Mouse (Mus musculus) heart, embryonic 16.5 days (tissue): ENCODE measurements around the gene Kif6. TPM values are rescaled to one million over a fixed set of nuclear protein-coding genes. Genes with fewer than 3 reads are reported as not detected.

Experiments
- ATAC-seq: fragments of 200-750 bp; cut with Nextera tagmentation; replicated peaks from 2 replicates; pipeline ENCODE4 v1.8.0; 2017; ENCODE audit warnings: moderate number of reproducible peaks; ENCODE audit not compliant: insufficient read depth, low FRiP score; ENCODE audit errors: extremely low read depth
- H3K27ac ChIP-seq: fragments of 300-500 bp; sonication (generic); 2 replicates; pipeline ENCODE4 v1.5.1; 2014; ENCODE audit warnings: mild to moderate bottlenecking, low read length, control low read depth, moderate library complexity
- H3K27me3 ChIP-seq: fragments of 300-500 bp; sonication (generic); 2 replicates; pipeline ENCODE4 v1.6.1; 2014; ENCODE audit warnings: low read length, mixed read lengths; ENCODE audit not compliant: control insufficient read depth, insufficient read depth
- H3K36me3 ChIP-seq: fragments of 300-500 bp; sonication (generic); 2 replicates; pipeline ENCODE4 v1.6.1; 2014; ENCODE audit not compliant: control insufficient read depth, insufficient read depth
- H3K4me1 ChIP-seq: fragments of 300-500 bp; sonication (generic); 2 replicates; pipeline ENCODE4 v1.6.1; 2014; ENCODE audit warnings: low read length, mixed read lengths; ENCODE audit not compliant: control insufficient read depth, insufficient read depth
- H3K4me2 ChIP-seq: fragments of 300-500 bp; sonication (generic); 2 replicates; pipeline ENCODE4 v1.6.1; 2014; ENCODE audit warnings: low read depth, mild to moderate bottlenecking, control low read depth, low read length
- H3K4me3 ChIP-seq: fragments of 300-500 bp; sonication (generic); 2 replicates; pipeline ENCODE4 v1.5.1; 2014; ENCODE audit warnings: mild to moderate bottlenecking, control low read depth, low read length
- H3K9ac ChIP-seq: fragments of 300-500 bp; sonication (generic); 2 replicates; pipeline ENCODE4 v1.6.1; 2014; ENCODE audit warnings: low read length, control low read depth
- H3K9me3 ChIP-seq: fragments of 300-500 bp; sonication (generic); replicated peaks from 2 replicates; pipeline ENCODE4 v1.6.1; 2016; ENCODE audit warnings: low read length; ENCODE audit not compliant: control insufficient read depth
- WGBS: fragments of 180-500 bp; shearing (Covaris S2); extraction: QIAGEN DNeasy Blood & Tissue Kit; methylation state at CpG from one replicate; pipeline ENCODE4 v1.1.7; 2014; 5-methylcytosine and 5-hydroxymethylcytosine counted together
- polyA plus RNA-seq: library from polyadenylated mRNA; unstranded; fragments of >200 nt; fragmentation: Nextera tagmentation; extraction: Ambion mirVana; gene quantifications from 2 replicates; pipeline ENCODE4 v1.2.1, GENCODE M21; 2015

Kif6 gene
- polyA plus RNA-seq, 1 experiment from 2014 or later: 2.7 TPM

GRCm38 (mm10) chr17:49890861-49891260 lies 275.9 kb downstream of the Kif6 start:
- H3K4me3 ChIP-seq: no peak overlapping the region
- 84% methylated on average over 16 of the region's 16 CpGs for WGBS
- no peaks in the 10 kb centered on the region for H3K36me3 ChIP-seq
- H3K9ac ChIP-seq: no peak overlapping the region
- no peak for ATAC-seq
- H3K4me1 ChIP-seq: no peaks in the 10 kb centered on the region
- H3K4me2 ChIP-seq: no peak overlapping the region
- H3K9me3 ChIP-seq: no peaks in the 10 kb centered on the region
- H3K27ac ChIP-seq: no peak overlapping the region
- no peaks in the 10 kb centered on the region for H3K27me3 ChIP-seq

GRCm38 (mm10) chr17:49892390-49892789 lies 277.5 kb downstream of the Kif6 start:
- Histone ChIP-seq H3K4me2 (no peak overlapping the region), H3K27me3 (no peaks in the 10 kb centered on the region), H3K9ac (no peak overlapping the region), H3K27ac (no peak overlapping the region), H3K4me3 (no peak overlapping the region), H3K9me3 (no peaks in the 10 kb centered on the region), H3K4me1 (no peaks in the 10 kb centered on the region), H3K36me3 (no peaks in the 10 kb centered on the region)
- ATAC-seq: no peak
- WGBS: 83% methylated on average over 6 of the region's 6 CpGs

GRCm38 (mm10) chr17:49894471-49894870 lies 279.5 kb downstream of the Kif6 start:
- ATAC-seq: no peak
- H3K9me3 ChIP-seq: no peaks in the 10 kb centered on the region
- H3K4me2 ChIP-seq: no peak overlapping the region
- no peaks in the 10 kb centered on the region for H3K36me3 ChIP-seq
- no peak overlapping the region for H3K27ac ChIP-seq
- WGBS: 70% methylated on average over 6 of the region's 6 CpGs
- H3K4me1 ChIP-seq: no peaks in the 10 kb centered on the region
- H3K27me3 ChIP-seq: peaks cover 5% of the 10 kb centered on the region; the same call in 1 of the 2 replicates
- no peak overlapping the region for H3K4me3 ChIP-seq
- no peak overlapping the region for H3K9ac ChIP-seq

- H3K27ac ChIP-seq: no peak overlapping the region
- 0 out of 2 replicates have a peak overlapping the region, but pooled peaks have one; percentile 31 for H3K4me2 ChIP-seq
- H3K9ac ChIP-seq: no peak overlapping the region
- H3K27me3 ChIP-seq: peaks cover 14% of the 10 kb centered on the region
- no peak overlapping the region for H3K4me3 ChIP-seq
- 13% methylated on average over 7 of the region's 7 CpGs for WGBS
- no peak for ATAC-seq
- H3K4me1 ChIP-seq: 0 out of 2 replicates have a peak, but pooled peaks cover 4% of the 10 kb centered on the region
- H3K36me3 ChIP-seq: no peaks in the 10 kb centered on the region
- H3K9me3 ChIP-seq: no peaks in the 10 kb centered on the region
These were observed 284.0 kb downstream of the Kif6 start for GRCm38 (mm10) chr17:49898849-49899331.

GRCm38 (mm10) chr17:49902613-49903012 lies 287.7 kb downstream of the Kif6 start:
- Histone ChIP-seq H3K4me2 (no peak overlapping the region), H3K9ac (no peak overlapping the region), H3K9me3 (no peaks in the 10 kb centered on the region), H3K27me3 (peaks cover 14% of the 10 kb centered on the region), H3K27ac (no peak overlapping the region), H3K4me3 (no peak overlapping the region), H3K4me1 (0 out of 2 replicates have a peak, but pooled peaks cover 4% of the 10 kb centered on the region), H3K36me3 (no peaks in the 10 kb centered on the region)
- WGBS: 82% methylated on average over 7 of the region's 7 CpGs
- no peak for ATAC-seq

- Histone ChIP-seq H3K9me3 (no peaks in the 10 kb centered on the region), H3K4me3 (no peak overlapping the region)
- ATAC-seq: no peak
These were observed 308.5 kb downstream of the Kif6 start for GRCm38 (mm10) chr17:49923429-49923828.

GRCm38 (mm10) chr17:49927611-49928010 lies 312.7 kb downstream of the Kif6 start:
- WGBS: 79% methylated on average over 2 of the region's 2 CpGs
- Histone ChIP-seq H3K4me1 (no peaks in the 10 kb centered on the region), H3K27me3 (no peaks in the 10 kb centered on the region; the same call in none of the 2 replicates), H3K36me3 (no peaks in the 10 kb centered on the region), H3K9ac (no peak overlapping the region), H3K4me3 (no peak overlapping the region), H3K9me3 (no peaks in the 10 kb centered on the region), H3K27ac (no peak overlapping the region), H3K4me2 (no peak overlapping the region)
- ATAC-seq: no peak

More at GRCm38 (mm10) chr17:49923429-49923828, 308.5 kb downstream of the Kif6 start:
- H3K36me3 ChIP-seq: no peaks in the 10 kb centered on the region
- no peak overlapping the region for H3K27ac ChIP-seq
- 72% methylated on average over 4 of the region's 4 CpGs for WGBS
- no peak overlapping the region for H3K9ac ChIP-seq
- no peak overlapping the region for H3K4me2 ChIP-seq
- H3K4me1 ChIP-seq: no peaks in the 10 kb centered on the region
- H3K27me3 ChIP-seq: no peaks in the 10 kb centered on the region

GRCm38 (mm10) chr17:49933806-49934205 lies 318.9 kb downstream of the Kif6 start:
- peaks cover 17% of the 10 kb centered on the region for H3K27me3 ChIP-seq
- no peaks in the 10 kb centered on the region for H3K36me3 ChIP-seq
- no peak overlapping the region for H3K4me2 ChIP-seq
- ATAC-seq: no peak
- WGBS: 60% methylated on average over 3 of the region's 3 CpGs
- no peaks in the 10 kb centered on the region for H3K4me1 ChIP-seq
- no peak overlapping the region for H3K4me3 ChIP-seq
- H3K9ac ChIP-seq: no peak overlapping the region
- no peak overlapping the region for H3K27ac ChIP-seq
- H3K9me3 ChIP-seq: no peaks in the 10 kb centered on the region

- ATAC-seq: no peak
- Histone ChIP-seq H3K4me1 (no peaks in the 10 kb centered on the region), H3K9me3 (no peaks in the 10 kb centered on the region), H3K4me3 (no peak overlapping the region), H3K27ac (no peak overlapping the region), H3K36me3 (no peaks in the 10 kb centered on the region), H3K9ac (no peak overlapping the region), H3K4me2 (no peak overlapping the region), H3K27me3 (peaks cover 17% of the 10 kb centered on the region)
- 25% methylated on average over 4 of the region's 4 CpGs for WGBS
These were observed 319.6 kb downstream of the Kif6 start for GRCm38 (mm10) chr17:49934586-49934985.
